Mouse (Mus musculus): Measurements from ENCODE around the gene Dnm3.

Dnm3 gene

GRCm38 (mm10) chr1:162072917-162073578, 404.8 kb downstream of the Dnm3 start:
- DNase-seq (ENCODE audit: low read depth): no peak

- no peak for DNase-seq (ENCODE audit: low read depth)
Measured at GRCm38 (mm10) chr1:162053608-162054007, 424.2 kb downstream of the Dnm3 start.

- DNase-seq (ENCODE audit: low read depth): no peak
Measured at GRCm38 (mm10) chr1:162053186-162053585, 424.6 kb downstream of the Dnm3 start.

- no peak for DNase-seq (ENCODE audit: low read depth)
Measured at GRCm38 (mm10) chr1:162052755-162053154, 425.1 kb downstream of the Dnm3 start.

- DNase-seq (ENCODE audit: low read depth): no peak
Measured at GRCm38 (mm10) chr1:162052138-162052537, 425.7 kb downstream of the Dnm3 start.

GRCm38 (mm10) chr1:162051710-162052109, 426.1 kb downstream of the Dnm3 start:
- no peak for DNase-seq (ENCODE audit: low read depth)

GRCm38 (mm10) chr1:162047673-162048072, 430.2 kb downstream of the Dnm3 start:
- no peak for DNase-seq (ENCODE audit: low read depth)

GRCm38 (mm10) chr1:162043788-162044717, 433.8 kb downstream of the Dnm3 start:
- DNase-seq (ENCODE audit: low read depth): no peak

- DNase-seq (ENCODE audit: low read depth): no peak
Measured at GRCm38 (mm10) chr1:162043216-162043615, 434.6 kb downstream of the Dnm3 start.

GRCm38 (mm10) chr1:162042384-162042783, 435.4 kb downstream of the Dnm3 start:
- no peak for DNase-seq (ENCODE audit: low read depth)

GRCm38 (mm10) chr1:162040490-162041274, 437.2 kb downstream of the Dnm3 start:
- DNase-seq (ENCODE audit: low read depth): no peak

- no peak for DNase-seq (ENCODE audit: low read depth)
Measured at GRCm38 (mm10) chr1:162039808-162040207, 438.0 kb downstream of the Dnm3 start.

GRCm38 (mm10) chr1:162039011-162039595, 438.7 kb downstream of the Dnm3 start:
- no peak for DNase-seq (ENCODE audit: low read depth)

- no peak for DNase-seq (ENCODE audit: low read depth)
Measured at GRCm38 (mm10) chr1:162038431-162038830, 439.4 kb downstream of the Dnm3 start.

- no peak for DNase-seq (ENCODE audit: low read depth)
Measured at GRCm38 (mm10) chr1:162037968-162038421, 439.8 kb downstream of the Dnm3 start.

- no peak for DNase-seq (ENCODE audit: low read depth)
Measured at GRCm38 (mm10) chr1:162037185-162037765, 440.6 kb downstream of the Dnm3 start.

GRCm38 (mm10) chr1:162036461-162036835, 441.4 kb downstream of the Dnm3 start:
- no peak for DNase-seq (ENCODE audit: low read depth)

- DNase-seq (ENCODE audit: low read depth): no peak
Measured at GRCm38 (mm10) chr1:162035800-162036460, 441.9 kb downstream of the Dnm3 start.

- no peak for DNase-seq (ENCODE audit: low read depth)
Measured at GRCm38 (mm10) chr1:162023681-162024270, 454.1 kb downstream of the Dnm3 start.

GRCm38 (mm10) chr1:162020766-162021165, 457.1 kb downstream of the Dnm3 start:
- DNase-seq (ENCODE audit: low read depth): no peak

- no peak for DNase-seq (ENCODE audit: low read depth)
Measured at GRCm38 (mm10) chr1:162020303-162020731, 457.5 kb downstream of the Dnm3 start.
